Mouse (Mus musculus) limb, embryonic 12.5 days (tissue): ENCODE results near the gene Erbb2. TPM values are rescaled to one million over a fixed set of nuclear protein-coding genes. Genes with fewer than 3 reads are reported as not detected.

Source experiments
- ATAC-seq: fragments of 200-750 bp; cut with Nextera tagmentation; 2 replicates; pipeline ENCODE4 v1.8.0; 2017; ENCODE audit warnings: low read depth, moderate TSS enrichment; ENCODE audit not compliant: insufficient number of reproducible peaks, insufficient read depth, low FRiP score, low TSS enrichment
- H3K27ac ChIP-seq: fragments of 300-500 bp; sonication (generic); 2 replicates; pipeline ENCODE4 v1.5.1; 2016; ENCODE audit warnings: mild to moderate bottlenecking, moderate library complexity
- H3K27me3 ChIP-seq: fragments of 300-500 bp; sonication (generic); 2 replicates; pipeline ENCODE4 v1.6.1; 2016; ENCODE audit warnings: mild to moderate bottlenecking, moderate library complexity
- H3K36me3 ChIP-seq: fragments of 300-500 bp; sonication (generic); 2 replicates; pipeline ENCODE4 v1.6.1; 2016; ENCODE audit warnings: mild to moderate bottlenecking, moderate library complexity
- H3K4me1 ChIP-seq: fragments of 300-500 bp; sonication (generic); replicated peaks from 2 replicates; pipeline ENCODE4 v1.6.1; 2016
- H3K4me2 ChIP-seq: fragments of 300-500 bp; sonication (generic); 2 replicates; pipeline ENCODE4 v1.6.1; 2016; ENCODE audit warnings: mild to moderate bottlenecking, moderate library complexity
- H3K4me3 ChIP-seq: fragments of 300-500 bp; sonication (generic); replicated peaks from 2 replicates; pipeline ENCODE4 v1.5.1; 2016; ENCODE audit warnings: mild to moderate bottlenecking
- H3K9ac ChIP-seq: fragments of 300-500 bp; sonication (generic); replicated peaks from 2 replicates; pipeline ENCODE4 v1.6.1; 2016; ENCODE audit warnings: mild to moderate bottlenecking, moderate library complexity
- H3K9me3 ChIP-seq: fragments of 300-500 bp; sonication (generic); 2 replicates; pipeline ENCODE4 v1.6.1; 2016; ENCODE audit warnings: mild to moderate bottlenecking, moderate library complexity
- WGBS: fragments of 180-500 bp; shearing (Covaris S2); methylation state at CpG from one replicate; pipeline ENCODE4 v1.1.7; 2016; 5-methylcytosine and 5-hydroxymethylcytosine counted together
- polyA plus RNA-seq: library from polyadenylated mRNA; unstranded; fragments of >200 nt; fragmentation: Nextera tagmentation; extraction: Ambion mirVana; gene quantifications from 2 replicates; pipeline ENCODE4 v1.2.1, GENCODE M21; 2016

Erbb2 gene
- polyA plus RNA-seq, 1 experiment from 2014 or later = 40.8 TPM

DNA sequence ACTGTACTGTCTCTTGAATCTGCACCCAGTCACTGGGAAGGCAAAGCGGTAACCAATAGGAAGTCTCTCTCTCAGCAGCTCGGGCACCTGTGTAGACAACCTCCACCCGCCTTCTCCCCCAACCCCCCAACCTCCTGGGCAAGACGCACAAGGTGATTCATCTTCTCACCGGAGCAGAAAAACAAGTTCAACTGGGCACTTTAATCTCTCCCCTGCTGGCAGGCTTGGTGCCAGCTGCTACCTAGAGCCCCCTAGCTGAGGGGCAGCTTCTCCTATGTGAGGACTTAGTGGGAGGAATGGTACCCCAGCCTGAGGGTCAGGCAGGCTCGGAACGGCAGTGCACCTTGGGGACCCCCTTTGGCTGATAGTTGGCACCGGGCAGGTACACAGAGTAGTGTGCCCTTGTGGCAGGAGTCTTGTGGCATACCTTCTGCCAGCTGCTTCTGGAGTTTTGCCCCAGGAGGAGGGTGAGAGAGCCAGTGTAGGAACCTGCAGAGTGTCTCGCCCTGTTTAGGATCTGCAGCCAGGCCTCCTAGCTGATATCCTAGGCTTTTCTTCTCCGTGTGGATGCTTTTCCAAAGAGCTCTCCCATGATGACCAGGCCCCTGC is 6.8 kb downstream of the Erbb2 start:
- H3K4me1 ChIP-seq = peaks cover 24% of the 10 kb centered on the region
- H3K9me3 ChIP-seq = no peaks in the 10 kb centered on the region
- 82% methylated on average over 10 of the region's 10 CpGs for WGBS
- H3K36me3 ChIP-seq = peaks cover 58% of the 10 kb centered on the region
- no peak overlapping the region for H3K27ac ChIP-seq
- no peak overlapping the region for H3K9ac ChIP-seq
- H3K27me3 ChIP-seq = 0 out of 2 replicates have a peak, but pooled peaks cover 2% of the 10 kb centered on the region
- H3K4me3 ChIP-seq = no peak overlapping the region
- H3K4me2 ChIP-seq = no peak overlapping the region
- no peak for ATAC-seq

DNA sequence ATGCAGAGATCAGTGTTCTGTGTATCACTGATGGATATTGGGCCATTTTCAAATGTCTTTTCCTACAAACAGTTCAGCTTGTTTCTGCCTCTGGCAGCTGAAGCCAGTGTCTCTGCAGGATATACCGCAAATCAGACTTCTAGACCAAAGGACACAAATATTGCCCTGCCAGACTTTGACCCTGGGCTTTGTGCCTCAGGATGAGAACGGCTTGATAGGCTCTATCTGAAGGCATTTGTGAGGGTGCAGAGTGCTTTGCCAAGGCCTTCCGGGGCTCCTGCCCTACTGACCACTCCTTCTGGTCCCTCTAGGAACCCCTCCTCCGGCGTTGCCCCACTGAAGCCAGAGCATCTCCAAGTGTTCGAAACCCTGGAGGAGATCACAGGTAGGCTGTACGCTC is 14.3 kb downstream of the Erbb2 start:
- Histone ChIP-seq H3K27me3 (no peaks in the 10 kb centered on the region), H3K36me3 (peaks cover 100% of the 10 kb centered on the region), H3K4me3 (no peak overlapping the region), H3K9ac (no peak overlapping the region), H3K9me3 (no peaks in the 10 kb centered on the region), H3K4me2 (no peak overlapping the region), H3K4me1 (no peaks in the 10 kb centered on the region), H3K27ac (no peak overlapping the region)
- ATAC-seq = no peak
- WGBS = 94% methylated on average over 7 of the region's 7 CpGs

GRCm38 (mm10) chr11:98428436-98428835 is 16.2 kb downstream of the Erbb2 start:
- WGBS = 90% methylated on average over 5 of the region's 5 CpGs
- no peak overlapping the region for H3K27ac ChIP-seq
- no peak overlapping the region for H3K4me3 ChIP-seq
- no peak overlapping the region for H3K9ac ChIP-seq
- H3K9me3 ChIP-seq = no peaks in the 10 kb centered on the region
- ATAC-seq = no peak
- no peaks in the 10 kb centered on the region for H3K27me3 ChIP-seq
- H3K4me1 ChIP-seq = no peaks in the 10 kb centered on the region
- H3K36me3 ChIP-seq = peaks cover 100% of the 10 kb centered on the region
- H3K4me2 ChIP-seq = no peak overlapping the region

DNA sequence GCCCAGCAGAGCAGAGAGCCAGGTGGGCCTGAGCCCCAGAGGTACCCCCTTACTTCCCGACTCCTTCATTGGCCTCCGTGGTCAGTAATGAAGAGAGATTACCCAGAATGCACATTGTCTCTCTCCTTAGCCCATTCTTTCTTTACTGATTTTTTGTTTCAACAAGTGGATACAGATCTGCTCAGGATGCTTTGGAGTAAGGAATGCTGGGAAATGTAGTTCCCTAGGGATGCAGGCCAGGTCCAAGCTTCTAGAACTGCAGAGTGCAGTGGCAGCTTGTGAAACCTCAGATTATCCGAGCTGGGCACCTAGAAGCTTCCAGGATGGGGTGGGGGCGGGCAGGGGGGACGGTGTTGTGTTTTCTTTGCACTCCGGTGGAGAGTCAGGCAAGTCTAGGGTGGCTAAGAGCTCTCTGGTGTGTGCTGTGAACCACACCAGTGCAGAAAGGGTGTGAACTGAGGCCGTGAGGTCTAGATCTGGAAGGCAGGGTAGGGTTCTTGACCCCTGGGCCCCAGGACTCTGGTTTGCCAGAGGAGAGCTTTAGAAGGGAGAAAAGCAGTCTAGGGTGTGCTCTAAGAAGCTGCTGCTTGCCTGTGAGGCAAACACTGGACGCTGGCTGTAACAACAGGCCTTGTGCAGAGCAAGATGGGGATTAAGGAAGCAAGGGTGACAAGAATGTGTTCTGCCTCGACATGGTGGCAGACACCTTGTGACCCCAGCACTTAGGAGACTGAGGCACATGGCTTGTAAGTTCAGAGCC is 19.7 kb downstream of the Erbb2 start:
- Histone ChIP-seq H3K4me3 (no peak overlapping the region), H3K27ac (no peak overlapping the region), H3K9ac (no peak overlapping the region), H3K4me1 (no peaks in the 10 kb centered on the region), H3K9me3 (no peaks in the 10 kb centered on the region), H3K27me3 (no peaks in the 10 kb centered on the region), H3K36me3 (peaks cover 100% of the 10 kb centered on the region), H3K4me2 (no peak overlapping the region)
- 80% methylated on average over 9 of the region's 9 CpGs for WGBS
- ATAC-seq = no peak

DNA sequence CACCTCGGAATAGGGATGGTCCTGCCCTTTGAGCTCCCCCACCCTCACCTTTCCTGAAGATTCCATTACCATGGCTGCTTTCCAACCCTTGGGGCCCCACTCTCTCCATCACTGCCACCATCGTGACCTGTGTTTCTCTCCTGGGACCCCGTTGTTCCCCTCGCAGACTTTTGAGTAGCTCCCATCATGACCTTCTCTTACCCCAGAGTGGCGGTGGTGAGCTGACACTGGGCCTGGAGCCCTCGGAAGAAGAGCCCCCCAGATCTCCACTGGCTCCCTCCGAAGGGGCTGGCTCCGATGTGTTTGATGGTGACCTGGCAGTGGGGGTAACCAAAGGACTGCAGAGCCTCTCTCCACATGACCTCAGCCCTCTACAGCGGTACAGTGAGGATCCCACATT is 23.5 kb downstream of the Erbb2 start:
- Histone ChIP-seq H3K9ac (no peak overlapping the region), H3K4me2 (no peak overlapping the region), H3K9me3 (no peaks in the 10 kb centered on the region), H3K36me3 (peaks cover 66% of the 10 kb centered on the region), H3K4me3 (no peak overlapping the region), H3K27me3 (no peaks in the 10 kb centered on the region), H3K27ac (no peak overlapping the region), H3K4me1 (peaks cover 6% of the 10 kb centered on the region; the same call in 1 of the 2 replicates)
- 92% methylated on average over 9 of the region's 9 CpGs for WGBS
- no peak for ATAC-seq

DNA sequence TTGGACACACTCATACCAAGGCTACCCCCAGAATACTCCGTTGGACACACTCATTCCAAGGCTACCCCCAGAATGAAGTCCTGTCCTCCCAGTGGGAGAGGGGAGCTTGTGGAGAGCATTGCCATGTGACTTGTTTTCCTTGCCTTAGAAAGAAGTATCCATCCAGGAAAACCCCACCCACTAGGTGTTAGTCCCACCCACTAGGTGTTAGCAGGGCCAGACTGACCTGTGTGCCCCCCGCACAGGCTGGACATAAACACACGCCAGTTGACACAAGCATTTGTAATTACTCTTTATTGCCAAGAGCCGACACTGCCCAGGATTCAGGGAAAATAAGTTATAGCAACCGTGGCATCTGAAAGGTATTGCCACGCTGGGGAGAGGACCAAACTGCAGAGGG is 25.2 kb downstream of the Erbb2 start:
- 79% methylated on average over 6 of the region's 6 CpGs for WGBS
- H3K36me3 ChIP-seq = peaks cover 49% of the 10 kb centered on the region
- peaks cover 6% of the 10 kb centered on the region; the same call in 1 of the 2 replicates for H3K4me1 ChIP-seq
- H3K4me3 ChIP-seq = no peak overlapping the region
- H3K27ac ChIP-seq = no peak overlapping the region
- H3K4me2 ChIP-seq = no peak overlapping the region
- no peaks in the 10 kb centered on the region for H3K9me3 ChIP-seq
- no peak for ATAC-seq
- no peak overlapping the region for H3K9ac ChIP-seq
- H3K27me3 ChIP-seq = no peaks in the 10 kb centered on the region

- Histone ChIP-seq H3K9ac (peak within 1 kb of the TSS; percentile 57), H3K36me3 (peaks cover 38% of the 10 kb centered on the region), H3K27me3 (no peaks in the 10 kb centered on the region), H3K9me3 (no peaks in the 10 kb centered on the region), H3K27ac (0 out of 2 replicates have a peak within 1 kb of the TSS, but pooled peaks have one; percentile 45), H3K4me2 (peak within 1 kb of the TSS; percentile 75), H3K4me1 (peaks cover 6% of the 10 kb centered on the region; the same call in 1 of the 2 replicates), H3K4me3 (peak within 1 kb of the TSS; percentile 71)
- ATAC-seq = peak; percentile 90
- WGBS = 3% methylated on average over 43 of the region's 43 CpGs
Measured at GRCm38 (mm10) chr11:98438331-98439158, 26.3 kb downstream of the Erbb2 start, which contains the start of gene Mien1. TSS of gene Mien1 (minus strand) at chr11:98438991.

DNA sequence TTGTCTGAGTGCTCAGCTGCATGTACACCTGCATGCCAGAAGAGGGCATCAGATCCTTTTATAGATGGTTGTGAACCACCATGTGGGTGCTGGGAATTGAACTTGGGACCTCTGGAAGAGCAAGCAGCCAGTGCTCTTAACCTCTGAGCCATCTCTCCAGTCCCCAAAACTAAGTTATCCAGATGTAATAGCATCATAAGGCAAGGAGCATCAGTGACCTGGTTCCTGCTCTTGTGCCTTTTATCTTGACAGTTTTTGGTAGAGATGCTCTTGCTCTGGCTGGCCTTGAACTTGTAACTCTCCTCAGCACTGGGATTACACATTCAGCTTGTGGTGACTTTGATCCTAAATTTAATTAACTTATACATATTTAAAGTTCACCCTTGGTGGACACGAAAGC is 31.4 kb downstream of the Erbb2 start:
- Histone ChIP-seq H3K4me3 (no peak overlapping the region), H3K9ac (no peak overlapping the region), H3K27ac (no peak overlapping the region), H3K36me3 (no peaks in the 10 kb centered on the region), H3K4me1 (peaks cover 18% of the 10 kb centered on the region), H3K4me2 (no peak overlapping the region), H3K9me3 (no peaks in the 10 kb centered on the region), H3K27me3 (peaks cover 36% of the 10 kb centered on the region)
- 94% methylated on average over 1 of the region's 1 CpGs for WGBS
- ATAC-seq = no peak

- no peaks in the 10 kb centered on the region for H3K36me3 ChIP-seq
- 32% methylated on average over 1 of the region's 1 CpGs for WGBS
- ATAC-seq = no peak
- H3K27ac ChIP-seq = no peak overlapping the region
- H3K27me3 ChIP-seq = peaks cover 42% of the 10 kb centered on the region
- no peak overlapping the region for H3K4me2 ChIP-seq
- H3K4me1 ChIP-seq = peaks cover 18% of the 10 kb centered on the region
- H3K4me3 ChIP-seq = no peak overlapping the region
- no peaks in the 10 kb centered on the region for H3K9me3 ChIP-seq
- no peak overlapping the region for H3K9ac ChIP-seq
Measured at GRCm38 (mm10) chr11:98445238-98445637, 33.0 kb downstream of the Erbb2 start.

DNA sequence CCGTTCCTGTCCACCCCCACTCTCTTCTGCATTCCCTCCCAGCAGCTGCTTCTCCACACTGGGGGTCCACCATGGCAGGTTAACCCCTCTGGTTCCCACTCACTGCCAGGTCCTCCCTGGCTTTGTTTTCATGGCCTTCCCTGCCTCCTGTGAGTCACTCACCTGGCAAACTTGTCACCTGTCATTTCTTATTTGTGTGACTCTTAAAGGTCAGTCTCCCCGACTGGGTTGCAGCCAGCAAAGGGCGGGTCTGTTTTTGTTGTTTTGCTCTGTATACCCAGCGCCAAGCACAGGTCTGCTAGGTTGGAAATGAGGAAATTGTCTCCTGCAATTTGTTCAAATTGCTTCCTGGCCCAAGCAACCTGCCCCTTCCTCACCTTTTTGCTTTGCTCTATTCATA is 33.4 kb downstream of the Erbb2 start:
- H3K9ac ChIP-seq = no peak overlapping the region
- ATAC-seq = no peak
- no peaks in the 10 kb centered on the region for H3K36me3 ChIP-seq
- peaks cover 42% of the 10 kb centered on the region for H3K27me3 ChIP-seq
- no peak overlapping the region for H3K27ac ChIP-seq
- H3K4me1 ChIP-seq = peaks cover 18% of the 10 kb centered on the region
- no peak overlapping the region for H3K4me2 ChIP-seq
- H3K4me3 ChIP-seq = no peak overlapping the region
- 29% methylated on average over 4 of the region's 4 CpGs for WGBS
- no peaks in the 10 kb centered on the region for H3K9me3 ChIP-seq

GRCm38 (mm10) chr11:98446213-98446561 is 33.9 kb downstream of the Erbb2 start, which contains the start of gene Grb7:
TSS of gene Grb7 (plus strand) at chr11:98446394.
- no peaks in the 10 kb centered on the region for H3K9me3 ChIP-seq
- H3K4me1 ChIP-seq = peaks cover 18% of the 10 kb centered on the region
- peak within 1 kb of the TSS; percentile 27 for H3K4me3 ChIP-seq
- H3K4me2 ChIP-seq = peak within 1 kb of the TSS; percentile 44
- H3K9ac ChIP-seq = 0 out of 2 replicates have a peak within 1 kb of the TSS, but pooled peaks have one; percentile 8
- no peaks in the 10 kb centered on the region for H3K36me3 ChIP-seq
- 3% methylated on average over 5 of the region's 5 CpGs for WGBS
- H3K27ac ChIP-seq = no peak within 1 kb of the TSS
- ATAC-seq = no peak
- peaks cover 42% of the 10 kb centered on the region for H3K27me3 ChIP-seq
